Mouse (Mus musculus) CH12.LX (cell line): ENCODE results near the gene Gm49387.

Experiments used
- CTCF ChIP-seq, 2 experiments: IDR thresholded peaks in 1 of 2; conservative IDR thresholded peaks in 1 of 2; 2 replicates each; pipeline ENCODE4 v1.5.1; 2011 to 2012; ENCODE audit warnings: low read depth in 2 of 2, low read length in 2 of 2, improper control_type of control experiment in 1 of 2, inconsistent platforms in 1 of 2, mild to moderate bottlenecking in 1 of 2, moderate library complexity in 1 of 2
- UBTF ChIP-seq: IDR thresholded peaks from 2 replicates; pipeline ENCODE4 v1.6.1; 2012; ENCODE audit warnings: low read depth, mild to moderate bottlenecking, inconsistent platforms, low read length, improper control_type of control experiment, moderate library complexity

DNA sequence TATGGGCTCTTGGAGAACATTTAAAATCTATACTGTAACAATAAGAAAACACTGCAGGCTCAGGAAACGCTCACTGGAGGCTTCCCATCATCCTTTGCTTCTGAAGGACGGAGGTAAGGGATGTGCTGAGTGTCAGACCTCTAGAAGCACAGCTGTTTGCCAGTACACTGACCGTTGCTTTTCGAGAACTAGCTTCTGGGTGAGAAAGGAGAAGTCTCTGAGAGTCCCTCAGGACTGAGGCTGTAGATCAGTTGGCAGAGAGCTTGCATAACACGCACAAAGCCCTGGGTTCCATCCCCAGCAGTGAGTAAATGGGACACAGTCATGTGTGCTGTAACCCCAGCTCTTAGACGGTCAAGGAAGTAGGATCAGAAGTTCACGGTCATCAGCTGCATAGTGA lies 44.3 kb downstream of the Gm49387 start:
- TF ChIP-seq CTCF (conservative IDR thresholded peaks at IDR 0.05 in 1 of 2, IDR thresholded peaks at IDR 0.05 in 1 of 2; ENCODE audit: low read depth in 2 of 2, low read length in 2 of 2): no peak
- TF ChIP-seq UBTF: no peak
